Mouse (Mus musculus) embryonic facial prominence, embryonic 15.5 days (tissue): ENCODE measurements around the gene Pde4dip. TPM values are rescaled to one million over a fixed set of nuclear protein-coding genes. Genes with fewer than 3 reads are reported as not detected.

Source experiments
- ATAC-seq: fragments of 200-750 bp; cut with Nextera tagmentation; 2 replicates; pipeline ENCODE4 v1.8.0; 2017; ENCODE audit warnings: low read depth, moderate TSS enrichment; ENCODE audit not compliant: insufficient number of reproducible peaks, low FRiP score, low TSS enrichment
- H3K27ac ChIP-seq: fragments of 300-500 bp; sonication (generic); replicated peaks from 2 replicates; pipeline ENCODE4 v1.5.1; 2015; ENCODE audit warnings: mild to moderate bottlenecking, inconsistent platforms
- H3K27me3 ChIP-seq: fragments of 300-500 bp; sonication (generic); 2 replicates; pipeline ENCODE4 v1.6.1; 2015; ENCODE audit warnings: inconsistent platforms
- H3K36me3 ChIP-seq: fragments of 300-500 bp; sonication (generic); 2 replicates; pipeline ENCODE4 v1.6.1; 2015; ENCODE audit warnings: mild to moderate bottlenecking, inconsistent platforms
- H3K4me1 ChIP-seq: fragments of 300-500 bp; sonication (generic); 2 replicates; pipeline ENCODE4 v1.6.1; 2015; ENCODE audit warnings: inconsistent platforms
- H3K4me2 ChIP-seq: fragments of 300-500 bp; sonication (generic); replicated peaks from 2 replicates; pipeline ENCODE4 v1.6.1; 2015; ENCODE audit warnings: mild to moderate bottlenecking, inconsistent platforms
- H3K4me3 ChIP-seq: fragments of 300-500 bp; sonication (generic); replicated peaks from 2 replicates; pipeline ENCODE4 v1.5.1; 2015; ENCODE audit warnings: mild to moderate bottlenecking, inconsistent platforms
- H3K9ac ChIP-seq: fragments of 300-500 bp; sonication (generic); 2 replicates; pipeline ENCODE4 v1.6.1; 2015; ENCODE audit warnings: inconsistent platforms
- H3K9me3 ChIP-seq: fragments of 300-500 bp; sonication (generic); replicated peaks from 2 replicates; pipeline ENCODE4 v1.6.1; 2016; ENCODE audit warnings: inconsistent platforms
- WGBS: fragments of 180-500 bp; shearing (Covaris S2); methylation state at CpG from one replicate; pipeline ENCODE4 v1.1.7; 2015; 5-methylcytosine and 5-hydroxymethylcytosine counted together
- polyA plus RNA-seq: library from polyadenylated mRNA; unstranded; fragments of >200 nt; fragmentation: Nextera tagmentation; extraction: Ambion mirVana; gene quantifications from 2 replicates; pipeline ENCODE4 v1.2.1, GENCODE M21; 2015

The Pde4dip gene
- polyA plus RNA-seq, 1 experiment from 2014 or later = 29.6 TPM

GRCm38 (mm10) chr3:97766459-97766858 is 122.0 kb downstream of the Pde4dip start:
- peaks cover 13% of the 10 kb centered on the region; the same call in 1 of the 2 replicates for H3K4me1 ChIP-seq

GRCm38 (mm10) chr3:97764152-97764551 is 124.4 kb downstream of the Pde4dip start:
- no peak overlapping the region for H3K4me3 ChIP-seq
- no peaks in the 10 kb centered on the region for H3K9me3 ChIP-seq
- H3K27ac ChIP-seq = no peak overlapping the region
- no peak for ATAC-seq
- H3K27me3 ChIP-seq = no peaks in the 10 kb centered on the region
- H3K4me2 ChIP-seq = no peak overlapping the region
- no peak overlapping the region for H3K9ac ChIP-seq
- peaks cover 13% of the 10 kb centered on the region; the same call in 1 of the 2 replicates for H3K4me1 ChIP-seq
- 63% methylated on average over 5 of the region's 5 CpGs for WGBS
- H3K36me3 ChIP-seq = 0 out of 2 replicates have a peak, but pooled peaks cover 5% of the 10 kb centered on the region

More at GRCm38 (mm10) chr3:97766459-97766858, 122.0 kb downstream of the Pde4dip start:
- peak overlapping the region; percentile 92 for H3K4me3 ChIP-seq
- H3K9me3 ChIP-seq = no peaks in the 10 kb centered on the region
- 37% methylated on average over 9 of the region's 9 CpGs for WGBS
- no peak overlapping the region for H3K27ac ChIP-seq
- H3K27me3 ChIP-seq = no peaks in the 10 kb centered on the region
- ATAC-seq = no peak
- peak overlapping the region; percentile 85 for H3K4me2 ChIP-seq
- H3K9ac ChIP-seq = peak overlapping the region; percentile 70
- H3K36me3 ChIP-seq = 0 out of 2 replicates have a peak, but pooled peaks cover 5% of the 10 kb centered on the region

- Histone ChIP-seq H3K4me3 (no peak overlapping the region), H3K9ac (no peak overlapping the region), H3K27me3 (no peaks in the 10 kb centered on the region), H3K4me1 (peaks cover 13% of the 10 kb centered on the region; the same call in 1 of the 2 replicates), H3K36me3 (peaks cover 17% of the 10 kb centered on the region), H3K27ac (no peak overlapping the region), H3K4me2 (no peak overlapping the region), H3K9me3 (no peaks in the 10 kb centered on the region)
- 77% methylated on average over 6 of the region's 6 CpGs for WGBS
- ATAC-seq = no peak
Measured at GRCm38 (mm10) chr3:97761951-97762350, 126.6 kb downstream of the Pde4dip start.

DNA sequence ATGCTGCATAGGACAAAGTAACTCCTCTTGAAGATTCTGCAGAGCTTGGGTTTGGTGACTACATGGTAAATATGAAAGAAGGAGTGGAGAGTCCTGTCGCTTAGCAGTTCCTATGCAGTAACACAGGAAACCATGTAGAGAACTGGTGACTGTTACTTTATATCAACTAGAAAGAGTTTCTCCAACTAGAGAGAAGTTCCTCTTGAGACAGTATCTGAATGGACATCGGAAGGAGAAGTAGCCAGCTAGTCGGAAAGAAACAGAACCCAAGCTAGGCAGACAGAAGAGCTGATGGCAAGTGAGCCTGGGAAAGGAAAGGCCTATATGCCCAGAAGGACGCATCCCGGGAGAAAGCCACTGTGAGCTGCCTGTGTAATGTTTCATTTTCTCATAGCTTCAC is 127.3 kb downstream of the Pde4dip start:
- H3K4me3 ChIP-seq = no peak overlapping the region
- 89% methylated on average over 5 of the region's 5 CpGs for WGBS
- no peaks in the 10 kb centered on the region for H3K9me3 ChIP-seq
- ATAC-seq = no peak
- H3K36me3 ChIP-seq = peaks cover 25% of the 10 kb centered on the region
- no peak overlapping the region for H3K4me2 ChIP-seq
- H3K27me3 ChIP-seq = no peaks in the 10 kb centered on the region
- H3K9ac ChIP-seq = no peak overlapping the region
- H3K27ac ChIP-seq = no peak overlapping the region
- H3K4me1 ChIP-seq = 0 out of 2 replicates have a peak, but pooled peaks cover 6% of the 10 kb centered on the region

GRCm38 (mm10) chr3:97759846-97760245 is 128.7 kb downstream of the Pde4dip start:
- Histone ChIP-seq H3K4me2 (no peak overlapping the region), H3K9ac (no peak overlapping the region), H3K4me3 (no peak overlapping the region), H3K9me3 (no peaks in the 10 kb centered on the region), H3K27ac (no peak overlapping the region), H3K27me3 (no peaks in the 10 kb centered on the region), H3K36me3 (peaks cover 33% of the 10 kb centered on the region), H3K4me1 (0 out of 2 replicates have a peak, but pooled peaks cover 6% of the 10 kb centered on the region)
- no peak for ATAC-seq
- WGBS = 48% methylated on average over 5 of the region's 5 CpGs

GRCm38 (mm10) chr3:97757501-97757900 is 131.0 kb downstream of the Pde4dip start:
- Histone ChIP-seq H3K9me3 (no peaks in the 10 kb centered on the region), H3K27ac (no peak overlapping the region), H3K9ac (no peak overlapping the region), H3K27me3 (no peaks in the 10 kb centered on the region), H3K4me1 (no peaks in the 10 kb centered on the region), H3K36me3 (peaks cover 56% of the 10 kb centered on the region), H3K4me3 (no peak overlapping the region), H3K4me2 (no peak overlapping the region)
- WGBS = 93% methylated on average over 10 of the region's 10 CpGs
- no peak for ATAC-seq

DNA sequence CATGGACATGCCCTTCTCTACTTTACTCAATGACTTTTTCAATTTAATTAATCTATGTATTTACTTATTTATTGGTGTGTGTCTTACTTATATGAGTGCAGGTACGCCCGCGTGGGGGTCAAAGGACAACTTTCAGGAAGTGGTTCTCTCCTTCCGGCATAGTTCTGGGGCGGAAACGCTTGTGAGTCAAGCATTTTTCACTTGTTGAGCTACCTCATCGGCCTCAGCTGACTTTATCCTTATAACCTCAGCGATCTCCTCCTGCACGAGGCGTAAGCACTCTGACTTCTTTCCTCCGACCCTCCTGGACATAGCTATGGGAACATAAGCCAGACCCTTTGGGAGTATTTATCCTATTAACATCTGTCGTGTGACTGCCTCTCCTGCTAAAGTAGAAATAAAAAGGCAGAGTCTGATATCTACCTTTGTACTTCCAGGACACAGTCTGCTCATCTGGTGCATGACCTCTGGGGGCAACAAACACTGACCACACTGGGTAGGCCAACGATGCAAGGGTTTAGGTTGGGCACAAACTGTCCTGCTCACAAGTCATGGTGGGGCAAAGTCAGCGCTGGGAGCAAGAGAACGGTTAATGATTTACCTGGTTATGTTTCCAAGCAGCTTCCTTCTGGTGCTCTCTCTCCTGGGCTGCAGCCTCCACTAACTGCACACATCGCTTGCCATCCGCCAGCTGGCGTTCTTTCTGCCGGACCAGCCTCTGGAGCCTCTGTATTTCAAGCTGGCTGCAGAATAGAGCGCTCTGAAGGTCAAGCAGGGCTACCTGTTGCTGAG is 132.0 kb downstream of the Pde4dip start:
- Histone ChIP-seq H3K9ac (no peak overlapping the region), H3K27me3 (no peaks in the 10 kb centered on the region), H3K27ac (no peak overlapping the region), H3K4me1 (no peaks in the 10 kb centered on the region), H3K4me2 (no peak overlapping the region), H3K36me3 (peaks cover 61% of the 10 kb centered on the region), H3K9me3 (no peaks in the 10 kb centered on the region), H3K4me3 (no peak overlapping the region)
- no peak for ATAC-seq
- 86% methylated on average over 20 of the region's 20 CpGs for WGBS

- no peak for ATAC-seq
- Histone ChIP-seq H3K36me3 (peaks cover 69% of the 10 kb centered on the region), H3K4me2 (no peak overlapping the region), H3K9ac (no peak overlapping the region), H3K9me3 (no peaks in the 10 kb centered on the region), H3K27me3 (no peaks in the 10 kb centered on the region), H3K4me1 (no peaks in the 10 kb centered on the region), H3K27ac (no peak overlapping the region), H3K4me3 (no peak overlapping the region)
- 87% methylated on average over 14 of the region's 14 CpGs for WGBS
Measured at GRCm38 (mm10) chr3:97755411-97755810, 133.1 kb downstream of the Pde4dip start.

GRCm38 (mm10) chr3:97752901-97753300 is 135.6 kb downstream of the Pde4dip start:
- Histone ChIP-seq H3K4me1 (no peaks in the 10 kb centered on the region), H3K27me3 (no peaks in the 10 kb centered on the region), H3K36me3 (peaks cover 89% of the 10 kb centered on the region), H3K4me3 (no peak overlapping the region), H3K9ac (no peak overlapping the region), H3K4me2 (no peak overlapping the region), H3K27ac (no peak overlapping the region), H3K9me3 (no peaks in the 10 kb centered on the region)
- no peak for ATAC-seq
- 70% methylated on average over 3 of the region's 3 CpGs for WGBS

GRCm38 (mm10) chr3:97751566-97751965 is 136.9 kb downstream of the Pde4dip start:
- Histone ChIP-seq H3K4me1 (no peaks in the 10 kb centered on the region), H3K4me2 (no peak overlapping the region), H3K27me3 (no peaks in the 10 kb centered on the region), H3K9me3 (no peaks in the 10 kb centered on the region), H3K4me3 (no peak overlapping the region), H3K27ac (no peak overlapping the region), H3K36me3 (peaks cover 88% of the 10 kb centered on the region), H3K9ac (no peak overlapping the region)
- 90% methylated on average over 21 of the region's 21 CpGs for WGBS
- no peak for ATAC-seq

DNA sequence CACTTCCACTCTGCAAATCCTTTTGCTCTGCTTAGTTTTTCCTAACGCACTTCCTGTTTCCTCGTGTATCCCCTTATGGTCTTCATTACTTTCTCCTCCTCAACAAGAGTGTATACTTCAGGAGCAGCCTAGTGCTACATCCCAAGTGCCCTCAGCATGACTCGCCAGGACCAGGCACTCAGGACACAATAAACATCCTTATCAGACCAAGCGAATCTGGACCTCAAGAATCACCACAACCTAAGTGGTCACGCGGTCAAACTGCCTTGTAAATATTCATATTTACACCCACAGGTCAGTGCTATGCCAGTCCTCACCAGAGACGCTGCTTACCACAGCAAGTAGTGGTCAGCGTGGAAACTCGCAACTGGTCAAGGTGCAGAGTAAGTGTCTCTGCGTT is 139.7 kb downstream of the Pde4dip start:
- H3K36me3 ChIP-seq = peaks cover 92% of the 10 kb centered on the region
- no peak overlapping the region for H3K4me2 ChIP-seq
- no peaks in the 10 kb centered on the region for H3K4me1 ChIP-seq
- WGBS = 83% methylated on average over 10 of the region's 10 CpGs
- no peak overlapping the region for H3K4me3 ChIP-seq
- no peak overlapping the region for H3K9ac ChIP-seq
- ATAC-seq = no peak
- H3K9me3 ChIP-seq = no peaks in the 10 kb centered on the region
- no peak overlapping the region for H3K27ac ChIP-seq
- H3K27me3 ChIP-seq = no peaks in the 10 kb centered on the region

GRCm38 (mm10) chr3:97742841-97743240 is 145.7 kb downstream of the Pde4dip start:
- no peak for ATAC-seq
- H3K4me2 ChIP-seq = no peak overlapping the region
- H3K4me3 ChIP-seq = no peak overlapping the region
- WGBS = 95% methylated on average over 8 of the region's 8 CpGs
- H3K9me3 ChIP-seq = no peaks in the 10 kb centered on the region
- no peak overlapping the region for H3K27ac ChIP-seq
- no peaks in the 10 kb centered on the region for H3K27me3 ChIP-seq
- no peaks in the 10 kb centered on the region for H3K4me1 ChIP-seq
- no peak overlapping the region for H3K9ac ChIP-seq
- H3K36me3 ChIP-seq = peaks cover 81% of the 10 kb centered on the region
